Mouse (Mus musculus) liver, embryonic 12.5 days (tissue): ENCODE measurements around the gene Skap1. TPM values are rescaled to one million over a fixed set of nuclear protein-coding genes. Genes with fewer than 3 reads are reported as not detected.

Experiments
- ATAC-seq: fragments of 200-750 bp; cut with Nextera tagmentation; 2 replicates; pipeline ENCODE4 v1.8.0; 2017; ENCODE audit warnings: moderate number of reproducible peaks, mild to moderate bottlenecking, moderate library complexity
- H3K27ac ChIP-seq: fragments of 300-500 bp; sonication (generic); 2 replicates; pipeline ENCODE4 v1.5.1; 2016; ENCODE audit warnings: mild to moderate bottlenecking
- H3K27me3 ChIP-seq: fragments of 300-500 bp; sonication (generic); replicated peaks from 2 replicates; pipeline ENCODE4 v1.6.1; 2016; ENCODE audit warnings: mild to moderate bottlenecking, moderate library complexity
- H3K36me3 ChIP-seq: fragments of 300-500 bp; sonication (generic); 2 replicates; pipeline ENCODE4 v1.6.1; 2016; ENCODE audit warnings: mild to moderate bottlenecking, moderate library complexity
- H3K4me1 ChIP-seq: fragments of 300-500 bp; sonication (generic); 2 replicates; pipeline ENCODE4 v1.6.1; 2016
- H3K4me2 ChIP-seq: fragments of 300-500 bp; sonication (generic); 2 replicates; pipeline ENCODE4 v1.6.1; 2016; ENCODE audit warnings: mild to moderate bottlenecking, moderate library complexity
- H3K4me3 ChIP-seq: fragments of 300-500 bp; sonication (generic); 2 replicates; pipeline ENCODE4 v1.5.1; 2016; ENCODE audit warnings: mild to moderate bottlenecking, moderate library complexity
- H3K9ac ChIP-seq: fragments of 300-500 bp; sonication (generic); 2 replicates; pipeline ENCODE4 v1.6.1; 2016; ENCODE audit warnings: mild to moderate bottlenecking, moderate library complexity
- H3K9me3 ChIP-seq: fragments of 300-500 bp; sonication (generic); replicated peaks from 2 replicates; pipeline ENCODE4 v1.6.1; 2016; ENCODE audit warnings: mild to moderate bottlenecking, moderate library complexity
- WGBS: fragments of 180-500 bp; shearing (Covaris S2); methylation state at CpG from one replicate; pipeline ENCODE4 v1.1.7; 2016; ENCODE audit not compliant: insufficient replicate concordance; 5-methylcytosine and 5-hydroxymethylcytosine counted together
- polyA plus RNA-seq: library from polyadenylated mRNA; unstranded; fragments of >200 nt; fragmentation: Nextera tagmentation; extraction: Ambion mirVana; gene quantifications from 2 replicates; pipeline ENCODE4 v1.2.1, GENCODE M21; 2016

Gene Skap1
- polyA plus RNA-seq, 1 experiment from 2014 or later, result 0.51 TPM

- ATAC-seq, result no peak
- 70% methylated on average over 4 of the region's 4 CpGs for WGBS
These were observed 214.6 kb downstream of the Skap1 start for GRCm38 (mm10) chr11:96679026-96679425.

GRCm38 (mm10) chr11:96685381-96685780 lies 221.0 kb downstream of the Skap1 start:
- Histone ChIP-seq H3K4me3 (no peak overlapping the region), H3K9ac (no peak overlapping the region), H3K4me1 (no peaks in the 10 kb centered on the region), H3K9me3 (no peaks in the 10 kb centered on the region), H3K27ac (no peak overlapping the region), H3K36me3 (no peaks in the 10 kb centered on the region), H3K4me2 (no peak overlapping the region), H3K27me3 (no peaks in the 10 kb centered on the region)
- WGBS, result 71% methylated on average over 2 of the region's 2 CpGs
- ATAC-seq, result no peak

More at GRCm38 (mm10) chr11:96679026-96679425, 214.6 kb downstream of the Skap1 start:
- no peaks in the 10 kb centered on the region for H3K9me3 ChIP-seq
- no peaks in the 10 kb centered on the region for H3K36me3 ChIP-seq
- H3K9ac ChIP-seq, result no peak overlapping the region
- no peak overlapping the region for H3K4me2 ChIP-seq
- no peak overlapping the region for H3K27ac ChIP-seq
- H3K27me3 ChIP-seq, result peaks cover 13% of the 10 kb centered on the region; the same call in 1 of the 2 replicates
- H3K4me3 ChIP-seq, result no peak overlapping the region
- H3K4me1 ChIP-seq, result peaks cover 6% of the 10 kb centered on the region; the same call in 1 of the 2 replicates

GRCm38 (mm10) chr11:96686713-96687280 lies 222.4 kb downstream of the Skap1 start:
- Histone ChIP-seq H3K9me3 (no peaks in the 10 kb centered on the region), H3K4me2 (no peak overlapping the region), H3K27ac (no peak overlapping the region), H3K4me3 (no peak overlapping the region), H3K4me1 (no peaks in the 10 kb centered on the region), H3K9ac (no peak overlapping the region), H3K27me3 (no peaks in the 10 kb centered on the region), H3K36me3 (no peaks in the 10 kb centered on the region)
- 66% methylated on average over 16 of the region's 16 CpGs for WGBS
- no peak for ATAC-seq

- Histone ChIP-seq H3K4me3 (no peak overlapping the region), H3K4me1 (no peaks in the 10 kb centered on the region), H3K27ac (no peak overlapping the region), H3K9me3 (no peaks in the 10 kb centered on the region), H3K9ac (no peak overlapping the region), H3K4me2 (no peak overlapping the region), H3K27me3 (no peaks in the 10 kb centered on the region), H3K36me3 (no peaks in the 10 kb centered on the region)
- ATAC-seq, result no peak
- WGBS, result 64% methylated on average over 5 of the region's 5 CpGs
These were observed 227.9 kb downstream of the Skap1 start for GRCm38 (mm10) chr11:96692250-96692649.

GRCm38 (mm10) chr11:96693360-96693759 lies 229.0 kb downstream of the Skap1 start:
- Histone ChIP-seq H3K9me3 (no peaks in the 10 kb centered on the region), H3K4me1 (no peaks in the 10 kb centered on the region), H3K27me3 (no peaks in the 10 kb centered on the region), H3K27ac (no peak overlapping the region), H3K4me3 (no peak overlapping the region), H3K36me3 (no peaks in the 10 kb centered on the region), H3K4me2 (no peak overlapping the region), H3K9ac (no peak overlapping the region)
- ATAC-seq, result no peak
- 79% methylated on average over 11 of the region's 11 CpGs for WGBS

GRCm38 (mm10) chr11:96694774-96695173 lies 230.4 kb downstream of the Skap1 start:
- no peak overlapping the region for H3K4me3 ChIP-seq
- WGBS, result 75% methylated on average over 12 of the region's 12 CpGs
- H3K9me3 ChIP-seq, result no peaks in the 10 kb centered on the region
- no peaks in the 10 kb centered on the region for H3K4me1 ChIP-seq
- H3K4me2 ChIP-seq, result no peak overlapping the region
- H3K36me3 ChIP-seq, result no peaks in the 10 kb centered on the region
- H3K9ac ChIP-seq, result no peak overlapping the region
- no peak for ATAC-seq
- H3K27ac ChIP-seq, result no peak overlapping the region
- no peaks in the 10 kb centered on the region for H3K27me3 ChIP-seq

GRCm38 (mm10) chr11:96696168-96696727 lies 231.9 kb downstream of the Skap1 start:
- no peaks in the 10 kb centered on the region for H3K9me3 ChIP-seq
- H3K36me3 ChIP-seq, result no peaks in the 10 kb centered on the region
- no peak overlapping the region for H3K4me3 ChIP-seq
- no peak overlapping the region for H3K27ac ChIP-seq
- H3K4me2 ChIP-seq, result no peak overlapping the region
- 76% methylated on average over 15 of the region's 15 CpGs for WGBS
- H3K9ac ChIP-seq, result no peak overlapping the region
- H3K27me3 ChIP-seq, result no peaks in the 10 kb centered on the region
- no peak for ATAC-seq
- H3K4me1 ChIP-seq, result no peaks in the 10 kb centered on the region

- Histone ChIP-seq H3K36me3 (no peaks in the 10 kb centered on the region), H3K27me3 (no peaks in the 10 kb centered on the region), H3K27ac (no peak overlapping the region), H3K9me3 (no peaks in the 10 kb centered on the region), H3K4me1 (no peaks in the 10 kb centered on the region), H3K4me2 (no peak overlapping the region), H3K4me3 (no peak overlapping the region), H3K9ac (no peak overlapping the region)
- 37% methylated on average over 7 of the region's 7 CpGs for WGBS
- no peak for ATAC-seq
These were observed 232.6 kb downstream of the Skap1 start for GRCm38 (mm10) chr11:96696842-96697455.

- Histone ChIP-seq H3K4me3 (no peak overlapping the region), H3K27ac (no peak overlapping the region), H3K27me3 (no peaks in the 10 kb centered on the region), H3K4me1 (no peaks in the 10 kb centered on the region), H3K9ac (no peak overlapping the region), H3K9me3 (no peaks in the 10 kb centered on the region), H3K36me3 (no peaks in the 10 kb centered on the region), H3K4me2 (no peak overlapping the region)
- 73% methylated on average over 4 of the region's 4 CpGs for WGBS
- no peak for ATAC-seq
These were observed 233.1 kb downstream of the Skap1 start for GRCm38 (mm10) chr11:96697467-96697866.

GRCm38 (mm10) chr11:96703813-96704212 lies 239.4 kb downstream of the Skap1 start:
- no peak overlapping the region for H3K4me3 ChIP-seq
- peaks cover 11% of the 10 kb centered on the region; the same call in 1 of the 2 replicates for H3K27me3 ChIP-seq
- no peak overlapping the region for H3K9ac ChIP-seq
- no peak overlapping the region for H3K4me2 ChIP-seq
- no peaks in the 10 kb centered on the region for H3K9me3 ChIP-seq
- WGBS, result 62% methylated on average over 8 of the region's 8 CpGs
- peaks cover 9% of the 10 kb centered on the region for H3K4me1 ChIP-seq
- H3K36me3 ChIP-seq, result no peaks in the 10 kb centered on the region
- ATAC-seq, result no peak
- H3K27ac ChIP-seq, result no peak overlapping the region

GRCm38 (mm10) chr11:96711268-96711667 lies 246.9 kb downstream of the Skap1 start:
- no peak overlapping the region for H3K4me3 ChIP-seq
- no peak for ATAC-seq
- 61% methylated on average over 5 of the region's 5 CpGs for WGBS

GRCm38 (mm10) chr11:96711670-96712069 lies 247.3 kb downstream of the Skap1 start:
- Histone ChIP-seq H3K4me3 (no peak overlapping the region), H3K4me1 (peaks cover 10% of the 10 kb centered on the region), H3K4me2 (no peak overlapping the region), H3K9ac (no peak overlapping the region), H3K9me3 (no peaks in the 10 kb centered on the region), H3K27ac (no peak overlapping the region), H3K36me3 (no peaks in the 10 kb centered on the region), H3K27me3 (peaks cover 11% of the 10 kb centered on the region; the same call in 1 of the 2 replicates)
- ATAC-seq, result no peak
- WGBS, result 82% methylated on average over 7 of the region's 7 CpGs

More at GRCm38 (mm10) chr11:96711268-96711667, 246.9 kb downstream of the Skap1 start:
- no peaks in the 10 kb centered on the region for H3K9me3 ChIP-seq
- no peak overlapping the region for H3K27ac ChIP-seq
- peaks cover 11% of the 10 kb centered on the region; the same call in 1 of the 2 replicates for H3K27me3 ChIP-seq
- H3K9ac ChIP-seq, result no peak overlapping the region
- H3K36me3 ChIP-seq, result no peaks in the 10 kb centered on the region
- peaks cover 10% of the 10 kb centered on the region for H3K4me1 ChIP-seq
- no peak overlapping the region for H3K4me2 ChIP-seq
